ENCODE assay signal across 27 mouse cellular contexts in the genomic region with DNA sequence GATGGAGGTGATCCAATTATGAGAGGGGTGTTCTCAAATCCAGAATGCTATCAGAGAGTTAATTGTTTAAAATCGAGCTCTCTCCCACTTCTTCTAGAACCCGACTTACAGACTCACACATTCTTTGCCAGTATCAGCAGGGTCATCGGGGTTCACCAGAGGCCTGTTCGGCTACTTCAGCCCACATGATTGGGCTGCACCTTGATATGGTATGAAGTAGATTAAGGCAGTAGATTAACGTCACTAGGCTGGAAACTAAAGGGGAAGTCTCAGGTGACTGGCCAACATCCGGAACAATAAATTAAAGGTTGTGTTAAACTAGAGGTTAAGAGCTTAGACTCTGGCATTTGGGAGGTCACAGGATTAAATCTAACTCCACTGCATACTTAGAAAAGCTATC. TPM values are rescaled to one million over a fixed set of nuclear protein-coding genes. Genes with fewer than 3 reads are reported as not detected.
DNase-seq lines count a peak whose midpoint lies in the region; ATAC-seq and TF ChIP-seq lines count a peak whose summit lies in the region.
"Had no signal": no experiment of that assay in that cellular context is flagged by ENCODE, and none has a peak within 500 bp of the region (broad histone marks: within the 10 kb centered on the region; RNA-seq: fewer than 3 reads in every experiment).

No protein-coding gene starts in this region.

- no peaks in the 10 kb centered on the region for H3K36me3 ChIP-seq in kidney, adult 2 months (ENCODE audit: control insufficient read depth, insufficient read depth, low read length)
- no peaks in the 10 kb centered on the region for H3K36me3 ChIP-seq in kidney, embryonic 14.5 days (ENCODE audit: control insufficient read depth, insufficient read depth, low read length)
- no peaks in the 10 kb centered on the region for H3K36me3 ChIP-seq in hindbrain, embryonic 16.5 days (ENCODE audit: control insufficient read depth, insufficient read depth, low read length)
- H3K36me3 ChIP-seq: embryonic facial prominence, embryonic 10.5 days; embryonic facial prominence, embryonic 13.5 days; forebrain, embryonic 12.5 days; forebrain, embryonic 15.5 days; heart, embryonic 10.5 days; hindbrain, embryonic 10.5 days; hindbrain, embryonic 13.5 days had no signal

- H3K4me3 ChIP-seq in kidney, adult 2 months (ENCODE audit: insufficient read depth, low read depth, low read length) = no peak overlapping the region
- no peak overlapping the region for H3K4me3 ChIP-seq in kidney, embryonic 14.5 days (ENCODE audit: low read length)
- no peak overlapping the region for H3K4me3 ChIP-seq in hindbrain, embryonic 16.5 days (ENCODE audit: low read length)
- H3K4me3 ChIP-seq: embryonic facial prominence, embryonic 10.5 days; embryonic facial prominence, embryonic 13.5 days; erythroblast, embryonic 14.5 days; forebrain, embryonic 12.5 days; forebrain, embryonic 15.5 days; heart, adult 2 months; heart, embryonic 10.5 days; hindbrain, embryonic 10.5 days; hindbrain, embryonic 13.5 days had no signal

- peak; percentile 17 for DNase-seq in kidney, adult 2 months
- DNase-seq in urinary bladder, postnatal 25 days (ENCODE audit: low spot score) = peak; percentile 43
- no peak for DNase-seq in urinary bladder, adult 2 months (ENCODE audit: low spot score)
- peak; percentile 60 to 65 for DNase-seq in urinary bladder, postnatal 36 days (ENCODE audit: low spot score in 2 of 2)
- DNase-seq in thymus, postnatal 14 days = no peak
- DNase-seq: adrenal gland, adult 2 months; adrenal gland, postnatal 14 days; cerebellum, adult 11-12 months; cerebellum, adult 8-10 months; cerebellum, postnatal 10 days; cerebellum, postnatal 36 days; embryo, embryonic 11 days; gastrocnemius, postnatal 25 days; heart, adult 2 months had no signal

- H3K4me2 ChIP-seq in kidney, embryonic 14.5 days (replicated peaks; ENCODE audit: low read depth, low read length) = no peak overlapping the region
- H3K4me2 ChIP-seq in hindbrain, embryonic 16.5 days (ENCODE audit: low read length) = no peak overlapping the region
- H3K4me2 ChIP-seq: embryonic facial prominence, embryonic 13.5 days; forebrain, embryonic 12.5 days; forebrain, embryonic 15.5 days; hindbrain, embryonic 13.5 days had no signal

- no peak overlapping the region for H3K9ac ChIP-seq in kidney, embryonic 14.5 days (ENCODE audit: low read depth, low read length)
- no peak overlapping the region for H3K9ac ChIP-seq in hindbrain, embryonic 16.5 days (ENCODE audit: low read depth, low read length)
- H3K9ac ChIP-seq: embryonic facial prominence, embryonic 13.5 days; forebrain, embryonic 12.5 days; forebrain, embryonic 15.5 days; hindbrain, embryonic 13.5 days had no signal

- TF ChIP-seq CTCF in kidney, adult 2 months (conservative IDR thresholded peaks at IDR 0.05; ENCODE audit: insufficient read depth, insufficient read length, low read depth, low read length) = no peak

- H3K4me1 ChIP-seq in kidney, adult 2 months (ENCODE audit: control insufficient read depth, insufficient read depth, low read length) = no peaks in the 10 kb centered on the region
- no peaks in the 10 kb centered on the region for H3K4me1 ChIP-seq in kidney, embryonic 14.5 days (ENCODE audit: control insufficient read depth, insufficient read depth, low read length)
- H3K4me1 ChIP-seq in hindbrain, embryonic 16.5 days (ENCODE audit: control insufficient read depth, insufficient read depth, low read depth, low read length) = no peaks in the 10 kb centered on the region; the same call in 1 of the 2 replicates
- H3K4me1 ChIP-seq: forebrain, embryonic 15.5 days had no signal

- TF ChIP-seq POLR2A in kidney, adult 2 months (IDR thresholded peaks at IDR 0.05; ENCODE audit: low read depth, low read length) = no peak

- H3K27ac ChIP-seq in kidney, adult 2 months (ENCODE audit: insufficient read depth, low read depth, low read length) = no peak overlapping the region
- H3K27ac ChIP-seq in kidney, embryonic 14.5 days (ENCODE audit: low read depth, low read length) = no peak overlapping the region
- no peak overlapping the region for H3K27ac ChIP-seq in hindbrain, embryonic 16.5 days (ENCODE audit: low read depth, low read length)
- H3K27ac ChIP-seq: embryonic facial prominence, embryonic 10.5 days; embryonic facial prominence, embryonic 13.5 days; forebrain, embryonic 12.5 days; forebrain, embryonic 15.5 days; heart, adult 2 months; heart, embryonic 10.5 days; hindbrain, embryonic 10.5 days; hindbrain, embryonic 13.5 days; hindbrain, postnatal 0 days had no signal

- WGBS in kidney, adult 2 months = 64% methylated on average over 6 of the region's 6 CpGs
- WGBS in kidney, embryonic 14.5 days = 63% methylated on average over 6 of the region's 6 CpGs
- 86% methylated on average over 6 of the region's 6 CpGs for WGBS in hindbrain, embryonic 16.5 days

- H3K27me3 ChIP-seq in kidney, adult 2 months (replicated peaks; ENCODE audit: control insufficient read depth, insufficient read depth, low read length) = no peaks in the 10 kb centered on the region
- no peaks in the 10 kb centered on the region for H3K27me3 ChIP-seq in kidney, embryonic 14.5 days (ENCODE audit: control insufficient read depth, insufficient read depth, low read length)
- no peaks in the 10 kb centered on the region for H3K27me3 ChIP-seq in hindbrain, embryonic 16.5 days (replicated peaks; ENCODE audit: control insufficient read depth, insufficient read depth, low read length)
- H3K27me3 ChIP-seq: forebrain, embryonic 12.5 days; forebrain, embryonic 15.5 days had no signal

- no peak for ATAC-seq in kidney, embryonic 14.5 days (ENCODE audit: low FRiP score, low TSS enrichment)
- peak; percentile 29 for ATAC-seq in CD4-positive, CD25-positive, alpha-beta regulatory T cell, adult 4 months
- ATAC-seq in hindbrain, embryonic 16.5 days = no peak
- ATAC-seq: forebrain, embryonic 15.5 days; hindbrain, postnatal 0 days had no signal

- H3K9me3 ChIP-seq in kidney, embryonic 14.5 days (ENCODE audit: control insufficient read depth, low read length) = no peaks in the 10 kb centered on the region
- H3K9me3 ChIP-seq in hindbrain, embryonic 16.5 days (ENCODE audit: control insufficient read depth, low read length) = no peaks in the 10 kb centered on the region
- H3K9me3 ChIP-seq: embryonic facial prominence, embryonic 10.5 days; embryonic facial prominence, embryonic 13.5 days; forebrain, embryonic 12.5 days; forebrain, embryonic 15.5 days; heart, embryonic 10.5 days; hindbrain, embryonic 10.5 days; hindbrain, embryonic 13.5 days had no signal

RNA-seq across cellular contexts. Expression of a gene that starts 8.4 kb away (rescaled TPM):
- polyA plus RNA-seq in kidney, adult 2 months (2012; rRNA removed) = 3.1 and 3.6 TPM in 2 replicates
- polyA plus RNA-seq in kidney, embryonic 14.5 days (2014; fragmentation: Nextera tagmentation; extraction: Ambion mirVana) = 2.9 and 3.2 TPM in 2 replicates
- 4.6 and 4.7 TPM in 2 replicates for polyA plus RNA-seq in urinary bladder, adult 2 months (2012; rRNA removed)
- polyA plus RNA-seq in CD4-positive, CD25-positive, alpha-beta regulatory T cell, adult 4 months (2017; shearing (Covaris generic)) = 1 to 10 TPM; 2.1 to 2.3 TPM
- polyA plus RNA-seq in hindbrain, embryonic 16.5 days (2015; fragmentation: Nextera tagmentation; extraction: Ambion mirVana) = 13.1 and 13.9 TPM in 2 replicates
- polyA plus RNA-seq: C2C12; erythroblast, embryonic 14.5 days had no signal

Comparison
In these comparisons a context has a peak if more than half of its experiments do, and no peak if none do; other contexts are left out.
1. DNase-seq: peak in kidney, adult 2 months (single experiment), urinary bladder, postnatal 25 days (single experiment) and urinary bladder, postnatal 36 days (2 of 2); none in urinary bladder, adult 2 months (single experiment) and thymus, postnatal 14 days (single experiment).